Mouse (Mus musculus) stomach, embryonic 16.5 days (tissue): ENCODE measurements around the gene Tusc2. TPM values are rescaled to one million over a fixed set of nuclear protein-coding genes. Genes with fewer than 3 reads are reported as not detected.

ENCODE experiments used
- ATAC-seq: fragments of 200-750 bp; cut with Nextera tagmentation; 2 replicates; pipeline ENCODE4 v1.8.0; 2017; ENCODE audit warnings: moderate number of reproducible peaks, moderate TSS enrichment; ENCODE audit not compliant: insufficient read depth, low FRiP score
- H3K27ac ChIP-seq: fragments of 300-500 bp; sonication (generic); 2 replicates; pipeline ENCODE4 v1.5.1; 2014; ENCODE audit warnings: low read length
- H3K27me3 ChIP-seq: fragments of 300-500 bp; sonication (generic); 2 replicates; pipeline ENCODE4 v1.6.1; 2014; ENCODE audit warnings: low read length, control low read depth, mixed read lengths; ENCODE audit not compliant: control insufficient read depth, insufficient read depth
- H3K36me3 ChIP-seq: fragments of 300-500 bp; sonication (generic); 2 replicates; pipeline ENCODE4 v1.6.1; 2014; ENCODE audit warnings: low read length; ENCODE audit not compliant: control insufficient read depth, insufficient read depth
- H3K4me1 ChIP-seq: fragments of 300-500 bp; sonication (generic); 2 replicates; pipeline ENCODE4 v1.6.1; 2014; ENCODE audit warnings: low read length, control low read depth, mixed read lengths; ENCODE audit not compliant: control insufficient read depth, insufficient read depth
- H3K4me2 ChIP-seq: fragments of 300-500 bp; sonication (generic); 2 replicates; pipeline ENCODE4 v1.6.1; 2014; ENCODE audit warnings: low read depth, low read length, mixed read lengths
- H3K4me3 ChIP-seq: fragments of 300-500 bp; sonication (generic); replicated peaks from 2 replicates; pipeline ENCODE4 v1.5.1; 2014; ENCODE audit warnings: mild to moderate bottlenecking, low read length
- H3K9ac ChIP-seq: fragments of 300-500 bp; sonication (generic); 2 replicates; pipeline ENCODE4 v1.6.1; 2014; ENCODE audit warnings: low read length
- H3K9me3 ChIP-seq: fragments of 300-500 bp; sonication (generic); replicated peaks from 2 replicates; pipeline ENCODE4 v1.6.1; 2016; ENCODE audit warnings: low read length, control low read depth; ENCODE audit not compliant: control insufficient read depth
- WGBS: fragments of 180-500 bp; shearing (Covaris S2); extraction: QIAGEN DNeasy Blood & Tissue Kit; methylation state at CpG from one replicate; pipeline ENCODE4 v1.1.7; 2014; 5-methylcytosine and 5-hydroxymethylcytosine counted together
- polyA plus RNA-seq: library from polyadenylated mRNA; unstranded; fragments of >200 nt; fragmentation: Nextera tagmentation; extraction: Ambion mirVana; gene quantifications from 2 replicates; pipeline ENCODE4 v1.2.1, GENCODE M21; 2015

Tusc2 gene
- polyA plus RNA-seq, 1 experiment from 2014 or later = 38.2 TPM

DNA sequence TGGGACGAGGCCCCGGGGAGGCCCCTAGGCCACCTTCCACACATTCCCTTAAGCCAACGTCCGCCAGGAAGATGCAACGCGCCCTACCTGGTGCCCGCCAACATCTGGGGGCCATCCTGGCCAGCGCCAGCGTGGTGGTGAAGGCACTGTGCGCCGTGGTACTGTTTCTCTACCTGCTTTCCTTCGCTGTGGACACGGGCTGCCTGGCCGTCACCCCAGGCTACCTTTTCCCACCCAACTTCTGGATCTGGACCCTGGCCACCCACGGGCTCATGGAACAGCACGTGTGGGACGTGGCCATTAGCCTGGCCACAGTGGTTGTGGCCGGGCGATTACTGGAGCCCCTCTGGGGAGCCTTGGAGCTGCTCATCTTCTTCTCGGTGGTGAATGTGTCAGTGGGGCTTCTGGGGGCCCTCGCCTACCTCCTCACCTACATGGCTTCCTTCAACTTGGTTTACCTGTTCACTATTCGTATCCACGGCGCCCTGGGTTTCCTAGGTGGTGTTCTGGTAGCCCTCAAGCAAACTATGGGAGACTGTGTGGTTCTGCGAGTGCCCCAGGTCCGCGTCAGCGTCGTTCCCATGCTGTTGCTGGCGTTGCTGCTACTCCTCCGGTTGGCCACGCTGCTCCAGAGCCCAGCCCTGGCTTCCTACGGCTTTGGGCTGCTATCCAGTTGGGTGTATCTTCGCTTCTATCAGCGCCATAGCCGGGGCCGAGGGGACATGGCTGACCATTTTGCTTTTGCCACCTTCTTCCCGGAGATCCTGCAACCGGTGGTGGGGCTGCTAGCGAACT lies 28.4 kb upstream of the Tusc2 start:
- WGBS = under 1% methylated on average over 40 of the region's 40 CpGs
- Histone ChIP-seq H3K4me1 (peaks cover 25% of the 10 kb centered on the region), H3K9ac (peak overlapping the region; percentile 93), H3K27me3 (no peaks in the 10 kb centered on the region), H3K9me3 (no peaks in the 10 kb centered on the region), H3K4me3 (peak overlapping the region; percentile 98), H3K27ac (peak overlapping the region; percentile 91), H3K36me3 (peaks cover 12% of the 10 kb centered on the region; the same call in 1 of the 2 replicates), H3K4me2 (peak overlapping the region; percentile 84)
- peak; percentile 2; the same call in 1 of the 2 replicates for ATAC-seq

DNA sequence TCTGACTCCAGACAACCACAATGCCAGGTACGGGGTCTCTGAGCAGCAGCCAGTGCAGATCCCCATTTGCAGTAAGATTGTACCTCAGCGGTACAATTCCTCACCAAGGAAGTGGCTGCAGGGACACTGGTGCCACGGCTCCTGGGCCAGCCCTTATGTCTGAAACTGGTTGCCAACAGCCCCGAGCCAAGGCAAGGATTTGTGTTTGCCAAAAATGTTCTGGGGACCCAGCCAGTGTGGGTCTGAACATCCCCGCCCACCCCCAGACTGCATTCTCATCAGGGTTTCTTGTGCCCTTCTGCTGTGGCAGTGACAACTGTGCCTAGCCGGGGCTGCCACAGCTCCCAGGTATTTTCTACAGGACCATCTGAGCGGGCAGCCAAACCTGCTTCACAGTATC lies 24.8 kb upstream of the Tusc2 start:
- H3K36me3 ChIP-seq = peaks cover 12% of the 10 kb centered on the region; the same call in 1 of the 2 replicates
- H3K4me1 ChIP-seq = peaks cover 38% of the 10 kb centered on the region
- no peaks in the 10 kb centered on the region for H3K9me3 ChIP-seq
- H3K27me3 ChIP-seq = no peaks in the 10 kb centered on the region
- no peak for ATAC-seq
- no peak overlapping the region for H3K27ac ChIP-seq
- H3K9ac ChIP-seq = no peak overlapping the region
- H3K4me3 ChIP-seq = no peak overlapping the region
- 96% methylated on average over 7 of the region's 7 CpGs for WGBS
- no peak overlapping the region for H3K4me2 ChIP-seq

DNA sequence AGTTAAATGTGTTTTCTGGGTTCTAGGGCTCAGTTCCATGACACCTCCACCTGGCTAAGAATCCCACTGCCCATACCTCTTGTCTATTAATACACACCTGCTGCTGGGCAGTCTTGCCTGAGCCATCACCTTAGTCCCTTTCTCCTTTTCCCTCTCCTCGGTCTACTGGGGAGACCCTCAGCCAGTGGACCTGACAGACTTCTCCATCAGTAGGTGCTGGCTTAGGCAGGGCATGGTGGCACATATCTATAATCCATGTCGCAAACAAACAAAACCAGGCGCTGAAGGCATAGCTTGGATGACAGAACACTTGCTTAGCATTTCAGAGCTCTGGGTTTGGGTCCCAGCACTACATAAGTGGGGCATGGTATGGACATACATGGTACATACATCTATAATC lies 24.3 kb upstream of the Tusc2 start:
- WGBS = 83% methylated on average over 3 of the region's 3 CpGs
- H3K9me3 ChIP-seq = no peaks in the 10 kb centered on the region
- no peak overlapping the region for H3K4me2 ChIP-seq
- peaks cover 34% of the 10 kb centered on the region for H3K4me1 ChIP-seq
- H3K4me3 ChIP-seq = no peak overlapping the region
- no peak overlapping the region for H3K27ac ChIP-seq
- no peak overlapping the region for H3K9ac ChIP-seq
- H3K36me3 ChIP-seq = peaks cover 12% of the 10 kb centered on the region; the same call in 1 of the 2 replicates
- no peak for ATAC-seq
- no peaks in the 10 kb centered on the region for H3K27me3 ChIP-seq

DNA sequence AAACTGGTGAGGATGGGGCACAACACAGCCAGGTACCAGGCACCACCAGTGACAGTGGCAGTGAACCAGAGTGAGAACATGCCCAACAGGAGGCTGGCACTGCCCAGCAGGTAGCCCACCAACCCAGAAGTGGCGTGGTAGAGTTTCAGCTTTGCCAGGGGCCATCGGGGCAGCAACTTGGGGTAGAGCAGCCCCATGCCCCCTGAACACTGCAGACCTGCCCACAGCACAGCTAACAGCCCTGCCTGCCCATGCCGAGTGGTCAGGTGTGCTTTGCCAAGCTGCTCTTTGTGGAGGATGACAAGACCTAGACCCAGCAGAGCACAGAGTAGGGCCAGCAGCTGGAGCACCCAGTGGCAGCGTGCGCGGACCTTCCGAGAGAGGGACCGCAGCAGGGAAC lies 23.1 kb upstream of the Tusc2 start:
- Histone ChIP-seq H3K4me3 (no peak overlapping the region), H3K9ac (no peak overlapping the region), H3K27ac (no peak overlapping the region), H3K36me3 (peaks cover 23% of the 10 kb centered on the region; the same call in 1 of the 2 replicates), H3K9me3 (no peaks in the 10 kb centered on the region), H3K4me1 (peaks cover 34% of the 10 kb centered on the region), H3K27me3 (no peaks in the 10 kb centered on the region), H3K4me2 (no peak overlapping the region)
- 91% methylated on average over 8 of the region's 8 CpGs for WGBS
- ATAC-seq = no peak

DNA sequence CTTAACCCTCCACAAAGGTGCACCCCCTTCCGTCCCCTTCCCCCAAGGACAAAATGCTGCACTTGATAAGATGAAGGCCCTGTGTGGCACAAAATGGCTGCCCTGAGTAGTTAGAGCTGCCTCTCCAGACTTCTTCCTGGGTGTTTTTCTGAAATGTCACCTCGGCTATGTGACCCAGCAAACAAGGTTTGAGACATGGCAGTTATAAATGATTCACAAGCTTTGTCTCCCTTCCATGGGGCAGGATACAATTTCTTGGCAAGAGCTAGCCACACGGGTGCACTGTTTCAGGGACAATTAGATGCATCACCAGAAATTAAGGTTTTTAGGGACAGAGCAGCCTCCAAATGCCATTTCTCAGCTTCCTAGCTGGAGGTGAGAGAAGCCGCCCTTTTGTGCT lies 22.6 kb upstream of the Tusc2 start:
- Histone ChIP-seq H3K27ac (no peak overlapping the region), H3K4me1 (peaks cover 33% of the 10 kb centered on the region), H3K9ac (no peak overlapping the region), H3K36me3 (peaks cover 23% of the 10 kb centered on the region; the same call in 1 of the 2 replicates), H3K4me2 (no peak overlapping the region), H3K27me3 (no peaks in the 10 kb centered on the region), H3K4me3 (no peak overlapping the region), H3K9me3 (no peaks in the 10 kb centered on the region)
- no peak for ATAC-seq
- 63% methylated on average over 4 of the region's 4 CpGs for WGBS

DNA sequence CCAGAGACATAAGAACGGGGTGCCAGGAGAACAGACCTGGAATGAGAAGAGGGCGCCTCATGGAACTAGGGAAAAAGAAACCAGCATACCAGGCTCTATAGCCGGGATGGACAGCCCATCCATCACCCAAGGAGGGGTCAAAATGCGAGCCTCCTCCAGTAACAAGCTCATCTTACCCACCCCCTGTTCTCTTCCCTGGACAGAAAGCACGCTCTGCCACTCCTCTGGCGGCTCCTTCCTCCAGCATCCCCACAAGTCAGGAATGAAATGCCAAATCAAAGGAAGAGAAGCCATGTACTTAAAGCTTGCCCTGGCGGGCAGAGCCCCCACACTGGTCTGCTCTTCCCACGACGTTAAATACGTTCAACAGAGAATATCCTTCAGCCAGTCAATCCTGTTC lies 22.1 kb upstream of the Tusc2 start:
- H3K9ac ChIP-seq = peak overlapping the region; percentile 74
- WGBS = 29% methylated on average over 10 of the region's 10 CpGs
- H3K27ac ChIP-seq = no peak overlapping the region
- H3K4me3 ChIP-seq = peak overlapping the region; percentile 66
- H3K27me3 ChIP-seq = no peaks in the 10 kb centered on the region
- peak overlapping the region; percentile 76 for H3K4me2 ChIP-seq
- H3K9me3 ChIP-seq = no peaks in the 10 kb centered on the region
- peaks cover 27% of the 10 kb centered on the region for H3K4me1 ChIP-seq
- H3K36me3 ChIP-seq = peaks cover 23% of the 10 kb centered on the region; the same call in 1 of the 2 replicates
- no peak for ATAC-seq

DNA sequence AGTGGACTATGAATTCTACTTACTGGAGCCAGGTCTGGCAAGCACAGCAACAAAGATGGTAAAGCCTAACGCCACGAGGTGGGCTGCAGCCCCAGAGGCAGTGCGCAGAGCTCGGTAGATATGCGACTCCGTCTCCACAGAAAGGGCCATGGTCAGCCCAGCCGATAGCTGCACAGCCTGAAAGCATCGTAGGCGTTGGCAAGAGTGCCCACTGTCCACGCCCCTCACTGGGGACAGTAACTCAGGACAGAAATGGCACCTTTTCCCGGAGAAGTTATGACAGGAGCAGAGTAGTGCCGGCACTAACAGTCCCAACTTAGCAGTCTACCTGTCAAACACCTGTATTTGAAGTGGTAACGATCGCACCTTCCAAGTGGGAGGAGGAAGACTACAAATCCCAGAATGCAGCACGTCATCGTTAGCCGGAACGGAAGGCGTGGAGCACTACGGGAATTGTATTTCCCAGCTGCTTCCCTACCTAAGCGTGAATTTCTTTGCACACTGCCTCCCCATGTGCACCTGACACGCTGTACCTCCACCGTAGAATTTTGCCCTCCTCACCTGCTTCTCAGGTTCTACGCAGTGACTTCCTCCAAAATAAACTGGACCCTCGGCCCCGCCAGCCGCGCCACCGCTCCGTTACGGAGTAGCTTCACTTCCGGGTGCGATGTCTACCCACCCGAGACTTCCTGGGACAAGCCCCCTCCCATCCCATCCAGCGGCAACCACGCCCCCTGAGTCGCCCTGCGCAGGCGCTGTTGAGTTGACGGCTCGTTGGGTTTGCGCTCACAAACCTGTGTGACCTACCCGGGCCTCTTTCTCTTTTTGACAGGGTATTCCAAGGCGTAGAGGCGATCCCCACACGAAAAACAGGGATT lies 21.3 kb upstream of the Tusc2 start, which contains the start of the genes Cyb561d2 and Nprl2:
TSS of gene Cyb561d2 (minus strand) at position 720 of the 878 bp plus-strand sequence.
TSS of gene Nprl2 (plus strand) at position 753 of the 878 bp plus-strand sequence.
- H3K4me2 ChIP-seq = peak within 1 kb of the TSS; percentile 76

DNA sequence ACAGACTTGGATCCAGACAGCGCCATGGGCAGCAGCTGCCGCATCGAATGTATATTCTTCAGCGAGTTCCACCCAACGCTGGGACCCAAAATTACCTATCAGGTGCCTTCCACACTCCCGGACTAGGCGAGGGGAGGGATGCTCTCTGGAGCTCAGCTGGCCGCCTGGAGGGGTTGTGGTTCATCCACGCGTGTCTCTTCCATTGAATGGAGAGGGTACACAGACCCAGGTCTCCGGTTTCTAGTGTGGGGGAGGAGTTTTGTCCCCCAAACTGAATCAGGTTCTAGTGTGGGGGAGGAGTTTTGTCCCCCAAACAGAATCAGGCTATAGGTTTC lies 20.7 kb upstream of the Tusc2 start:
- peak overlapping the region; percentile 66 for H3K4me3 ChIP-seq
- WGBS = 2% methylated on average over 11 of the region's 11 CpGs
- peaks cover 23% of the 10 kb centered on the region; the same call in 1 of the 2 replicates for H3K36me3 ChIP-seq
- H3K9ac ChIP-seq = peak overlapping the region; percentile 74
- 0 out of 2 replicates have a peak, but pooled peaks have one; percentile 3 for ATAC-seq
- H3K4me1 ChIP-seq = peaks cover 25% of the 10 kb centered on the region
- 0 out of 2 replicates have a peak overlapping the region, but pooled peaks have one; percentile 2 for H3K27ac ChIP-seq
- H3K27me3 ChIP-seq = no peaks in the 10 kb centered on the region
- H3K9me3 ChIP-seq = no peaks in the 10 kb centered on the region
- H3K4me2 ChIP-seq = peak overlapping the region; percentile 76

More for the DNA sequence above, 21.3 kb upstream of the Tusc2 start, which contains the start of the genes Cyb561d2 and Nprl2:
- under 1% methylated on average over 46 of the region's 46 CpGs for WGBS
- peaks cover 24% of the 10 kb centered on the region for H3K4me1 ChIP-seq
- H3K9ac ChIP-seq = peak within 1 kb of the TSS; percentile 74
- peak; percentile 91 for ATAC-seq
- H3K27me3 ChIP-seq = no peaks in the 10 kb centered on the region
- H3K9me3 ChIP-seq = no peaks in the 10 kb centered on the region
- H3K27ac ChIP-seq = peak within 1 kb of the TSS; percentile 64; the same call in 1 of the 2 replicates
- peak within 1 kb of the TSS; percentile 66 for H3K4me3 ChIP-seq
- H3K36me3 ChIP-seq = peaks cover 23% of the 10 kb centered on the region; the same call in 1 of the 2 replicates
